Mouse (Mus musculus) bone marrow, adult 2 months (tissue): ENCODE data around the gene C2cd4a.

Source experiments
- CTCF ChIP-seq: fragments of 200-500 bp; IDR thresholded peaks from 2 replicates; pipeline ENCODE4 v1.5.1; 2011; ENCODE audit warnings: low read length, control low read depth; ENCODE audit not compliant: control insufficient read depth, insufficient read depth
- POLR2A ChIP-seq: fragments of 200-500 bp; IDR thresholded peaks from 2 replicates; pipeline ENCODE4 v1.6.1; 2011; ENCODE audit warnings: low read depth, mild to moderate bottlenecking, control low read depth, low read length, borderline replicate concordance; ENCODE audit not compliant: control insufficient read depth

GRCm38 (mm10) chr9:67834535-67834934 is 2.4 kb upstream of the C2cd4a start:
- TF ChIP-seq CTCF (no peak), POLR2A (no peak)
